Mouse (Mus musculus) embryonic fibroblast, embryonic 13.5 days (primary cell): ENCODE data around the gene Mlh3. TPM values are rescaled to one million over a fixed set of nuclear protein-coding genes. Genes with fewer than 3 reads are reported as not detected.

Source experiments
- H3K27ac ChIP-seq: 2 replicates; pipeline ENCODE4 v1.5.1; 2012; ENCODE audit warnings: low read length, control low read depth, inconsistent platforms; ENCODE audit not compliant: insufficient read depth
- H3K4me1 ChIP-seq: 2 replicates; pipeline ENCODE4 v1.6.1; 2011; ENCODE audit warnings: low read length; ENCODE audit not compliant: control insufficient read depth, insufficient read depth
- H3K4me3 ChIP-seq: 2 replicates; pipeline ENCODE4 v1.5.1; 2011; ENCODE audit warnings: mild to moderate bottlenecking, control low read depth, low read length; ENCODE audit not compliant: insufficient read depth
- CTCF ChIP-seq: IDR thresholded peaks from 2 replicates; pipeline ENCODE4 v1.5.1; 2011; ENCODE audit warnings: mild to moderate bottlenecking, control low read depth, low read length, moderate library complexity, borderline replicate concordance; ENCODE audit not compliant: insufficient read depth
- POLR2A ChIP-seq: IDR thresholded peaks from 2 replicates; pipeline ENCODE4 v1.6.1; 2011; ENCODE audit warnings: low read depth, mild to moderate bottlenecking, control low read depth, low read length, moderate library complexity
- polyA plus RNA-seq: library from polyadenylated mRNA; stranded (reverse); fragments of >200 nt; gene quantifications from 2 replicates; pipeline ENCODE4 v1.2.4, GENCODE M21; 2011; ENCODE audit warnings: low read depth; ENCODE audit not compliant: missing spikeins, insufficient read length

Mlh3 gene
- polyA plus RNA-seq, 1 experiment = 13.4 TPM

DNA sequence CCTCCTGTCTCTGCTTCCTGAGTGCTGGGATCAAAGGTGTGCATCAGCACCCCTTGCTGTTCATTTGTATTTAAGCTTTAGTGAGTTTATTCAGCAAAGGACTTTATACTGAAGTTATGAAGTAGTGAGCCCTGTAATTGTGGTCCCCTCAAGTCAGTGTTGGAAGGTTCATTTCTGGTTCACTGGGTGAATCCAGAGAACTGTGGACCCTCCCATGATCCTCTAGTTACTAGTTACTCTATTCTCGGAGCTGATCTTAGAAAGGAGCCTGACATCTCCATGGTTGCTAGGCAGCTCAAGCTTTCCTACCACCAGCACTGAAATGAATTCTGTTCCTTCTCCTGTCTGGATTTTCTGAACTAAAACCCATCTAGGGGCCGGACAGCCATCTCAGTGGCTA, 25.1 kb upstream of the Mlh3 start:
- no peaks in the 10 kb centered on the region for H3K4me1 ChIP-seq
- no peak overlapping the region for H3K4me3 ChIP-seq
- no peak for TF ChIP-seq POLR2A
- no peak for TF ChIP-seq CTCF
- no peak overlapping the region for H3K27ac ChIP-seq

DNA sequence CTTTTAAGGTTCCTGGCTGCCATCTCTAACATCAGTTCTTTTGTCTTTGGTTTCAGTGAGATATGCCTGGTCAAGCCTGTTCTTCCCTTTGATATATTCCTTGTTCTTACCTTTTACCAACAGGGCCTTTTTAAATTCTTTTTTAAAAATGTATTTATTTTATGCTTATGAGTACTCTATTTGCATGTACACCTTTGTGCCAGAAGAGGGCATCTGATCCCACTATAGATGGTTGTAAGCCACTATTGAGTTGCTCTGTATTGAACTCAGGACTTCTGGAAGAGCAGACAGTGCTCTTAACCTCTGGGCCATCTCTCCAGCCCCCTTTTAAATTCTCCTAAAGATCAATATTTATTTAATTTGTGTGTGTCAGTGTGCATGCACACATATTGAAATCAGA, 22.5 kb upstream of the Mlh3 start:
- TF ChIP-seq POLR2A = no peak
- no peak for TF ChIP-seq CTCF
- Histone ChIP-seq H3K4me3 (no peak overlapping the region), H3K4me1 (peaks cover 3% of the 10 kb centered on the region; the same call in 1 of the 2 replicates), H3K27ac (no peak overlapping the region)

DNA sequence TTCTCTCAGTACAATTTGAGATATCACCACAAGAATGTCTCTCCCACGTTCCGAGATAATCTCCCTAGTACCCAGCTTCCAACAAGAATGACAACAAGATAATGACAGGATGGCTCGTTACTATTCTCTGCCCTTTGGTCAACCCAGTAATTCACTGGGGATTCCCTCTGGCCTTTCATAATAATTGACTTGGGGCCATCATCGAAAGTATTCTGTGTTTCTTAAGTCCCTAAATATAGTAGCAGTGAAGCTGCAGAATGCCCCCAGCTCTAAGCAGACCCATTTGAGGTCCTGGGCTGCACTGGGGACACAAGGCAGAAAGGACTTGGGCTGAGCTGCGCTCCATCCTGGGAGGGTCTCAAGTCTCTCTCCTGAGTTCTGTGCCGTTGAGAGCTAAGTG, 21.9 kb upstream of the Mlh3 start:
- no peak overlapping the region for H3K4me3 ChIP-seq
- H3K27ac ChIP-seq = no peak overlapping the region
- TF ChIP-seq CTCF = no peak
- no peak for TF ChIP-seq POLR2A
- H3K4me1 ChIP-seq = peaks cover 3% of the 10 kb centered on the region; the same call in 1 of the 2 replicates

DNA sequence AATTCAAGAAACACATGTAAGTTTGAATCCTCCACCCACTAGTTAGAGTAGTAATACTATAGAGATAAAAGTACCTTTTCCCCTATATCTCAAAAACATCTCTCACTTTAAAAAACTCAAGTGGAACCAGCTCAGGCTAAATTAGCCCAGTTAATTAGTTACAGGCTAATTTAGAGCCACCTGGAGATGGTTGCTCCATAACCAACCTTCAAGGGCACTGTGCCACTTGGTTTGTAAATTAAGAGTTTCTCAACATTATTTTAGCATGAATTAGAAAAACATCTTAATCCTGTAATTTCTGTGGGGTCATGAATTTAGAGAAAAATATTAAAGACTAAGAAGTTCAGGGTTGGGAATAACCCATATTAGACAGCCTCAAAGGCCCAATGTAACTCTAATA, 21.1 kb upstream of the Mlh3 start:
- Histone ChIP-seq H3K4me3 (no peak overlapping the region), H3K4me1 (peaks cover 3% of the 10 kb centered on the region; the same call in 1 of the 2 replicates), H3K27ac (no peak overlapping the region)
- TF ChIP-seq POLR2A = no peak
- TF ChIP-seq CTCF = no peak

DNA sequence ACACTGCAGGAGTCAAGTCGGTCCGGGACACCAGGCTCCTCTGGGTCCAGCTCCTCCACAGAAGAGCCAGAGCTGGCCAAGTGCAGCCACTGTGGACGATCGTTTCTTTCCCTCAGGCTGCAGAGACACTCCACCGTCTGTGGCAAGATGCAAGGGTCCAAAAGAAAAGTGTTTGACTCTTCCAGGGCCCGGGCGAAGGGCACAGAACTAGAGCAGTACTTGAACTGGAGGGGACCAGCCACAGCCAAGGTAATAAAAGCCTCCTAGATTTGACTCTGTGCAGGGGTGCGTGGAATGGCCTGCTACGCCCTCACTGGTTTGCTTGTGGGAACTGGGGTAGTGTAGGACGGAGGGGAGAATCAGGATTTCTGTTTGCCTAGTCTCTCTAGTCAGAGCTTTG, 20.2 kb upstream of the Mlh3 start:
- TF ChIP-seq POLR2A (no peak), CTCF (no peak)
- H3K4me3 ChIP-seq = no peak overlapping the region
- peaks cover 3% of the 10 kb centered on the region; the same call in 1 of the 2 replicates for H3K4me1 ChIP-seq
- no peak overlapping the region for H3K27ac ChIP-seq

DNA sequence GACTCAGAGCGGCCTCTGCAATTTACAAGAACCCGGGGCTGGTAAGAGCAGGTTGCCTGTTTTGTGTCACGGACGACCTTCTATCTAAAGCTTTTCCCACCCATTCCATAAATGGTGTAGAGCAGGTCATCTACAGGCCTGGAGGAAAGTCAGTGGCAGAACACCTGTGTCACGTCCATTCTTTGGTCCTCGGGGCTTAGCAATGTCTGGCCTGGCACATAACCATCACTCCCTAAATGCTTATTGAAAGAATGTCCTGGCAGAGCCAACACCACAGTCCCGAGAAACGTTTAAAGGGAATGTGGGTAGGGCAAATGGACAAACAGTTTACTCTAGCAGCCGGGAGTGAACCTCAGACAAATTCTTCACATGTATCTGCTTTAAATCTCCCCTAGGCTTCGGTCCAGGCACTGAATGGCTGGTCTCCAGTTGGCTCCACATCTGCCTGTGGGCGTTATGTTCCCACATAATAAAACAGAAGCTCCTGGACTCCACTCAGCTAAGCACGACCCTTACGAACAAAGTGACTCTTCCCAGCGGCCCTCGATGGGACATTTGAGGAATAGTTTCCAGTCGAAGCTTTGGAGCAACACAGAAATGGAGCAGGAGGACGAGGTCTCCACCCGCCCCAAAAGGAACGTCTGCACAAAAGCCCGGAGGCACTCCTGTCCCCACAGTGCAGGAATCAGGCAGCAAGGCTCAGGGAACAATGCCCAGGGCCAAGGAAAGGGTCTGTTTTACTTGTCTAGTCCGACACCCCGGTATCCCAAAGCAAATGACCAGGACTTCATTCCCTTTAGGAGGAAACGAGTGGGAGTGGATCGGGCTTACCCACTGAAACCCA, 19.0 kb upstream of the Mlh3 start:
- TF ChIP-seq POLR2A = no peak
- TF ChIP-seq CTCF = no peak
- Histone ChIP-seq H3K4me3 (peak overlapping the region; percentile 43; the same call in 1 of the 2 replicates), H3K4me1 (peaks cover 3% of the 10 kb centered on the region; the same call in 1 of the 2 replicates), H3K27ac (peak overlapping the region; percentile 37)

DNA sequence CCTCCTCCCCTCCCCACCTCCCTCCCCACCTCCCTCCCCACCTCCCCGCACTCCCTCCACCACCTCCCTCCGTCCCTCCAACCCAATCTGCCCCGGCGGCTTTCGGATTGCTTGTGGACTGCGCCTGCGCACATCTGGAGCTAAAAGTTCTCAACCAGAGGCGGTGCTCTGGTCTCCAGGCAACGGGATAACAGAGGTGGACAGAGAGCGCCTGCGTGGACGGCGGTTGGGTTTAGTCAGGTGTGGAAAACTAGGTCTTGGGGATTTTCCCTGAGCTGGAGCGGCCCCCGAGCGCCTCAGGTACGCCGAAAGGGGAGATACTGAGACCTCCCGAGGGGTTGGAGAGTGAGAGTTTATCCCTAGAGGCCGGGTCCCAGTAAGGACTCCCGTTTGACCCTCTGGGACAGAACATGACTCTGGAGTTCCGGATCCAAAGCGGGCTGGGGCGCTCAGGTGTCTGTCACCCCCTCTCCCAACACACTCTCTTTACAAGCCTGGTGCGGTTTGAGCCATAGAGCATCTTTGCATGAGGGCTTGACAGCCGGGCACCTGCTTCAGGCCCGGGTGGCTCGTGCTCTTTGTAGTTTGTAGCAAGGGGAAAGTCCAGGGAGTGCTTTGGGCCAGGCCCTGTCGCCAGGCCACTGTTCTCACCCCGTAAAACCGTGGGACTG, 18.2 kb upstream of the Mlh3 start, which contains the start of gene Zc2hc1c:
Gene Zc2hc1c, plus strand, starts transcription at position 106 of the 671 bp plus-strand sequence.
- Histone ChIP-seq H3K27ac (peak within 1 kb of the TSS; percentile 60), H3K4me1 (peaks cover 3% of the 10 kb centered on the region; the same call in 1 of the 2 replicates), H3K4me3 (peak within 1 kb of the TSS; percentile 54)
- no peak for TF ChIP-seq CTCF
- 0 out of 2 replicates have a peak, but pooled peaks have one; percentile 33 for TF ChIP-seq POLR2A

DNA sequence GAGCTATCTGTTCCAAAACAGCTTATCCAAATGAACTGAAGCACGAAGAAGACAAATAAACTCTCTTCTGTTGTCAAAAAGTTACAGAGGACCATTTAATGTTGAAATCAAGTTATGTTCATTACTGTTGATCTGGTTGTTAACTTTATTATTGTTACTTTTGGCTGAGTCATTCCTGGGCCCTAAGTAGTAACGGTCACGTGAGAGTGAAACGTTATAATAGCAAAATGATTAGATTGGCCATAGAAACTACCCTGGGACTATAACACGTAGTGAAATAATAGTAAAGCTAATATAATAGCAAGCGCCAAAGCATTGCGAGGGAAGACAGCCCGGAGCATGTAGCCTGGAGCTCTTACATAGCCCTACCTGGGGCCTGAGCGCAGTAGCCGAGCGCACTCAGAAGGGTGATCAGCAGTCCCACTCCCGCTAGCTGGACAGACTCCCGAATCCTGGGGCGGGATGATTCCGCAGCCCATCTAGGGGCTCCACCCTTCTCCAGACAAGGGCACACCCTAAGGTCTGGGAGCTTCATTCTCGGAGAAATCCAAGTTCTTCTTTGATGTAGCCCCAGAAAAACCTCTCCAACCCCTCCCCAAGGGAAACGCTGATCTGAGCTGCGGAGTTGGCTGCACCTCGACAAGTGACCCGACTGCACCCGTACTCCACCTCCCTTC, 17.5 kb upstream of the Mlh3 start, which contains the start of gene Acyp1:
Gene Acyp1, minus strand, starts transcription at position 630 of the 677 bp plus-strand sequence.
- Histone ChIP-seq H3K4me1 (peaks cover 3% of the 10 kb centered on the region; the same call in 1 of the 2 replicates), H3K4me3 (peak within 1 kb of the TSS; percentile 54), H3K27ac (peak within 1 kb of the TSS; percentile 60)
- TF ChIP-seq CTCF (no peak), POLR2A (peak; percentile 24; the same call in 1 of the 2 replicates)

DNA sequence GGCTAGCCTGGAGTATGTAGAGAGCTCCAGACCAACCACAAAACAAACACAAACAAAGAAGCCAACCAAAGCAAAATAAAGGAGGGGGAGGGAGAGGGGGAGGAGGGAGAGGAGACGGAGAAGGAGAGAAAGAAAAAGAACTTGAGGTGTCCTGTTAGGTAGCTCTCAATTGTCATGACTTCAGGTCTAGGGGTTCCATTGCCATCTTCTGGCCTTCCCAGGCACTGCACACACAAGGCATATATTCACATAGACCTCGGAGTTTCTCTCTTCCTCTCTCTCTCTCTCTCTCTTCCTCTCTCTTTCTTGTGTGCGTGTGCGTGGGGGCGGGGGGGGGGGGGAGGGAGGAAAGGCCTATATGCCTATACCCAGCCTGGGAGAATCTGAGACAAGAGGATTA, 16.5 kb upstream of the Mlh3 start:
- Histone ChIP-seq H3K27ac (no peak overlapping the region), H3K4me1 (peaks cover 3% of the 10 kb centered on the region; the same call in 1 of the 2 replicates), H3K4me3 (no peak overlapping the region)
- TF ChIP-seq CTCF (peak; percentile 49; the same call in 1 of the 2 replicates), POLR2A (no peak)
